Mouse (Mus musculus) megakaryocyte, embryonic 14.5 days (primary cell): Measurements from ENCODE around the gene Lsm12. TPM values are rescaled to one million over a fixed set of nuclear protein-coding genes. Genes with fewer than 3 reads are reported as not detected.
A peak's percentile ranks its signal among the peaks of the same experiment; 100 is the strongest.

Source experiments
- H3K27me3 ChIP-seq: replicated peaks from 2 replicates; pipeline ENCODE3; 2012; ENCODE audit warnings: inconsistent platforms
- H3K36me3 ChIP-seq: replicated peaks from 2 replicates; pipeline ENCODE3; 2012; ENCODE audit warnings: low read length, inconsistent platforms, mixed read lengths
- H3K4me1 ChIP-seq: 2 replicates; pipeline ENCODE4 v1.6.1; 2012; ENCODE audit warnings: inconsistent platforms
- H3K4me3 ChIP-seq: replicated peaks from 2 replicates; pipeline ENCODE3; 2012; ENCODE audit warnings: moderate library complexity, mild to moderate bottlenecking, inconsistent platforms
- H3K9me3 ChIP-seq: 2 replicates; pipeline ENCODE4 v1.6.1; 2012; ENCODE audit warnings: inconsistent platforms
- FLI1 ChIP-seq: IDR thresholded peaks from 2 replicates; pipeline ENCODE4 v1.6.1; 2012; ENCODE audit warnings: low read length, inconsistent platforms, mixed read lengths
- GATA1 ChIP-seq: IDR thresholded peaks from 3 replicates; pipeline ENCODE4 v1.6.1; 2012; ENCODE audit warnings: mixed read lengths, low read length, inconsistent platforms, borderline replicate concordance
- polyA plus RNA-seq: library from polyadenylated mRNA; stranded (reverse); fragments of >175 nt; gene quantifications from 2 replicates; pipeline ENCODE4 v1.2.3, GENCODE M21; 2012; ENCODE audit warnings: low replicate concordance; ENCODE audit not compliant: insufficient read depth

Gene Lsm12
- polyA plus RNA-seq, 1 experiment, result 120 TPM

GRCm38 (mm10) chr11:102216886-102217240 is 31.8 kb upstream of the Lsm12 start:
- H3K36me3 ChIP-seq, result peaks cover 94% of the 10 kb centered on the region
- peak overlapping the region; percentile 99 for H3K4me3 ChIP-seq
- H3K9me3 ChIP-seq, result no peaks in the 10 kb centered on the region
- no peaks in the 10 kb centered on the region for H3K27me3 ChIP-seq
- TF ChIP-seq FLI1 (no peak), GATA1 (no peak)
- peaks cover 99% of the 10 kb centered on the region for H3K4me1 ChIP-seq

- no peaks in the 10 kb centered on the region for H3K27me3 ChIP-seq
- H3K9me3 ChIP-seq, result no peaks in the 10 kb centered on the region
- TF ChIP-seq GATA1 (no peak), FLI1 (no peak)
- H3K36me3 ChIP-seq, result peaks cover 94% of the 10 kb centered on the region
- peaks cover 99% of the 10 kb centered on the region for H3K4me1 ChIP-seq
- H3K4me3 ChIP-seq, result peak overlapping the region; percentile 99
These were observed 31.2 kb upstream of the Lsm12 start for GRCm38 (mm10) chr11:102216056-102216885.

DNA sequence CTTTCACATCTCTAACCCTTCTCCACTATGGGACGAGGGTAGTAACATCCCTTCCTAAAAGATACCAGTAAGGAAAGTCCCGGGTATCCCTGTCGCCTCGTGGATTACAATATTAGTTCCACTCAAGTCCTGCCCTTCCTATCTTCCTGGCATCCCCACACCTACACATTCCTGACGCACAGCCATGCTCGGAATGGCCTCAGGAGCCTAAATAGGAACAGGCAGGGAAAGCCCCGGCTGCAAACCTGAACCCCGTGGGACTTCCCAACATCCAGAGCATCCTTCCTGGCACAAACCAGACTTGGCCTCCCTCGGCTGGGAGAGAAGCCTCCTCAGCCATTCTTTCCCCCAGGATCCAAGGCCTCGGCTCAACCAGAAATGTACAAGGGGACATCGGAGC is 30.4 kb upstream of the Lsm12 start:
- TF ChIP-seq GATA1 (no peak), FLI1 (no peak)
- no peaks in the 10 kb centered on the region for H3K9me3 ChIP-seq
- H3K36me3 ChIP-seq, result peaks cover 94% of the 10 kb centered on the region
- H3K27me3 ChIP-seq, result no peaks in the 10 kb centered on the region
- H3K4me3 ChIP-seq, result peak overlapping the region; percentile 99
- peaks cover 99% of the 10 kb centered on the region for H3K4me1 ChIP-seq

DNA sequence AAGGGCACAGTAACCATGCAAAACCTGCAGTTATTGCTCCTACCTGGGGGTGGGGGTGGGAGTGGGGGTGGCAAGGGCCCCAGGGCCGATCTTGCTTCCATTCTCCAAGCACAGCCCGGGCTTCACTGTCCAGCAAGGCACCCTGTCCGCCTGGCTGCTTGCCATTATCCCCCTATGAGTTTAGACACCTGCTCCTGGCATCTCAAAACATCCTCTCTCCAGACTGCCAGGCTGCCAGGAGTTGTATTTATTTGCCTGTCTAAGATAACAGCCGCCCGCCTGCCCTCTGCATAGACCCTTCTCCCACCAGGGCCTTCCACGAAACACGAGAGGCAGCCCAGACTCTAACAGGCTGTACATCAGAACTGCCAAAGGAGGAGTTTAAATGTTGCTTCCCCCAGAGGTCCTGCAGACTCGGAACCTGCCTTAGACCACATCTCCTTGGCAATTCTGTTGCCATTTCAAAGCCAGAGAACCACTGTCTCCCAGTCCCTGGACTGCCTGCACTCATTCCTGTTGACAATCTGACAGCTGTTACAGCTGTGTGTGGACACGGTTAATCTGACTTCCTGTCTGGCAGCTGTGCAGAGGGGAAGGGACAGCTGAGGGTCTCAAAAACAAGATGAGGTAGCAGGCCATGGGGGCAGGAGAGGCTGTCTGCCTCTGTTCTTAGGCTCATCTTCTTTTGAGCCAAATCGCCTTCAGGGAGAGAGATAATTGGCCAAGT is 29.5 kb upstream of the Lsm12 start:
- peaks cover 99% of the 10 kb centered on the region for H3K4me1 ChIP-seq
- H3K27me3 ChIP-seq, result no peaks in the 10 kb centered on the region
- H3K9me3 ChIP-seq, result no peaks in the 10 kb centered on the region
- no peak for TF ChIP-seq GATA1
- TF ChIP-seq FLI1, result no peak
- peaks cover 93% of the 10 kb centered on the region for H3K36me3 ChIP-seq
- peak overlapping the region; percentile 85 for H3K4me3 ChIP-seq

DNA sequence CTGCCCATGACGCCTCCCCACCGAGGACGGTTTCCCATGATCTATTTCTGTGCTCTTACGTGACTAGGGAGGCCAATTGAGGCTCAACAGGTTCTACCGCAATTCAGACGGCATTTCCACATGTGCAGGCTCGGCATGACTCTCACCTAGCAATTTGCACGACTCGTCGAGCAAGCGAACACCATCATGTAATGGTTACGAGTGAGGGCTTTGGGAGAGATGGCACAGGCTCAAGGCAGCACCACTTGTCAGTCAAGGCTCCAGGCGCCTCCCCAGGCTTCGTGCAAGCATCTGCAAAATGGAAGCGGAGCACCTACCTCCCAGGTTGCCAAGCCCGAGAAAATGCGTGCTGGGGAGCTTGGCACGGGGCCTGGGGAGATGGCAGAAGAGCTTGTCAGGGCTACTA is 26.8 kb upstream of the Lsm12 start:
- peaks cover 94% of the 10 kb centered on the region for H3K36me3 ChIP-seq
- H3K4me1 ChIP-seq, result peaks cover 99% of the 10 kb centered on the region
- H3K4me3 ChIP-seq, result peak overlapping the region; percentile 81
- no peaks in the 10 kb centered on the region for H3K9me3 ChIP-seq
- no peaks in the 10 kb centered on the region for H3K27me3 ChIP-seq
- TF ChIP-seq FLI1 (no peak), GATA1 (no peak)

- Histone ChIP-seq H3K9me3 (no peaks in the 10 kb centered on the region), H3K36me3 (peaks cover 95% of the 10 kb centered on the region), H3K4me3 (peak overlapping the region; percentile 81), H3K4me1 (peaks cover 99% of the 10 kb centered on the region), H3K27me3 (no peaks in the 10 kb centered on the region)
- TF ChIP-seq GATA1 (no peak), FLI1 (no peak)
These were observed 25.9 kb upstream of the Lsm12 start for GRCm38 (mm10) chr11:102211011-102211410.

GRCm38 (mm10) chr11:102210185-102210584 is 25.1 kb upstream of the Lsm12 start:
- Histone ChIP-seq H3K4me1 (peaks cover 99% of the 10 kb centered on the region), H3K36me3 (peaks cover 95% of the 10 kb centered on the region), H3K4me3 (peak overlapping the region; percentile 87), H3K27me3 (no peaks in the 10 kb centered on the region), H3K9me3 (no peaks in the 10 kb centered on the region)
- TF ChIP-seq FLI1, result no peak
- TF ChIP-seq GATA1, result no peak

- H3K9me3 ChIP-seq, result no peaks in the 10 kb centered on the region
- H3K27me3 ChIP-seq, result no peaks in the 10 kb centered on the region
- H3K36me3 ChIP-seq, result peaks cover 95% of the 10 kb centered on the region
- H3K4me3 ChIP-seq, result peak overlapping the region; percentile 87
- no peak for TF ChIP-seq GATA1
- 0 out of 2 replicates have a peak, but pooled peaks have one; percentile 13 for TF ChIP-seq FLI1
- H3K4me1 ChIP-seq, result peaks cover 99% of the 10 kb centered on the region
These were observed 24.6 kb upstream of the Lsm12 start for GRCm38 (mm10) chr11:102209742-102210141.

DNA sequence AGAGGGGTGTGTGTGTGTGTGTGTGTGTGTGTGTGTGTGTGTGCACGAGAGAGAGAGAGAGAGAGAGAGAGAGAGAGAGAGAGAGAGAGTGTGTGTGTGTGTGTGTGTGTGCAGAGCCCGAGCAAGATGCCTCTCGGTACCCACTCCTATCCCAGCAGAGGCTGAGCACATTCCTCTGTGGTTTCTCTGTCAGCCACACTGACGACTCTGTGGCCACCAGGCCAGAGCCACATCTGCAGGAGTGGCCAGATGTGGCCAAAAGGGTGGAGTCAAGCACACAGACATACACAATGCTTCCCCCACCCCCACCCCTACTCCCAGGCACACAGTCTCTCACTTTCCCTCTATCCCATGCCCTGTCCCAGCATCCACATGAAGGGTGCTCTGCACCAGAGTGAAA is 23.8 kb upstream of the Lsm12 start:
- TF ChIP-seq FLI1, result no peak
- TF ChIP-seq GATA1, result no peak
- Histone ChIP-seq H3K27me3 (no peaks in the 10 kb centered on the region), H3K4me3 (peak overlapping the region; percentile 87), H3K4me1 (peaks cover 97% of the 10 kb centered on the region), H3K9me3 (no peaks in the 10 kb centered on the region), H3K36me3 (peaks cover 95% of the 10 kb centered on the region)
